Mouse (Mus musculus) neural tube, embryonic 11.5 days (tissue): ENCODE measurements around the gene Papln. TPM values are rescaled to one million over a fixed set of nuclear protein-coding genes. Genes with fewer than 3 reads are reported as not detected.

Experiments used
- ATAC-seq: fragments of 200-750 bp; cut with Nextera tagmentation; 2 replicates; pipeline ENCODE4 v1.8.0; 2017; ENCODE audit warnings: moderate number of reproducible peaks, mild to moderate bottlenecking, moderate TSS enrichment, moderate library complexity; ENCODE audit not compliant: insufficient read depth, low FRiP score, low TSS enrichment
- DNase-seq: peaks from one replicate; pipeline ENCODE4 v3.0.0-alpha.2; 2015; ENCODE audit warnings: low spot score
- H3K27ac ChIP-seq: fragments of 300-500 bp; sonication (generic); 2 replicates; pipeline ENCODE4 v1.5.1; 2014; ENCODE audit warnings: low read depth, mild to moderate bottlenecking, low read length
- H3K27me3 ChIP-seq: fragments of 300-500 bp; sonication (generic); 2 replicates; pipeline ENCODE4 v1.6.1; 2014; ENCODE audit warnings: mild to moderate bottlenecking, low read length, mixed read lengths; ENCODE audit not compliant: control insufficient read depth, insufficient read depth
- H3K36me3 ChIP-seq: fragments of 300-500 bp; sonication (generic); 2 replicates; pipeline ENCODE4 v1.6.1; 2014; ENCODE audit warnings: mild to moderate bottlenecking, low read length, moderate library complexity, mixed read lengths; ENCODE audit not compliant: control insufficient read depth, insufficient read depth
- H3K4me1 ChIP-seq: fragments of 300-500 bp; sonication (generic); 2 replicates; pipeline ENCODE4 v1.6.1; 2014; ENCODE audit warnings: low read length, mixed read lengths; ENCODE audit not compliant: control insufficient read depth, insufficient read depth
- H3K4me2 ChIP-seq: fragments of 300-500 bp; sonication (generic); 2 replicates; pipeline ENCODE4 v1.6.1; 2014; ENCODE audit warnings: low read depth, mild to moderate bottlenecking, moderate library complexity
- H3K4me3 ChIP-seq: fragments of 300-500 bp; sonication (generic); 2 replicates; pipeline ENCODE4 v1.5.1; 2014; ENCODE audit warnings: low read depth, low read length
- H3K9ac ChIP-seq: fragments of 300-500 bp; sonication (generic); 2 replicates; pipeline ENCODE4 v1.6.1; 2014; ENCODE audit warnings: mild to moderate bottlenecking, low read length
- H3K9me3 ChIP-seq: fragments of 300-500 bp; sonication (generic); 2 replicates; pipeline ENCODE4 v1.6.1; 2016; ENCODE audit warnings: low read length; ENCODE audit not compliant: control insufficient read depth
- WGBS: fragments of 180-500 bp; shearing (Covaris S2); extraction: QIAGEN DNeasy Blood & Tissue Kit; methylation state at CpG from one replicate; pipeline ENCODE4 v1.1.7; 2014; 5-methylcytosine and 5-hydroxymethylcytosine counted together
- polyA plus RNA-seq: library from polyadenylated mRNA; unstranded; fragments of >200 nt; fragmentation: Nextera tagmentation; extraction: Ambion mirVana; gene quantifications from 2 replicates; pipeline ENCODE4 v1.2.1, GENCODE M21; 2014

The Papln gene
- polyA plus RNA-seq, 1 experiment from 2014 or later, result 0.07 TPM

DNA sequence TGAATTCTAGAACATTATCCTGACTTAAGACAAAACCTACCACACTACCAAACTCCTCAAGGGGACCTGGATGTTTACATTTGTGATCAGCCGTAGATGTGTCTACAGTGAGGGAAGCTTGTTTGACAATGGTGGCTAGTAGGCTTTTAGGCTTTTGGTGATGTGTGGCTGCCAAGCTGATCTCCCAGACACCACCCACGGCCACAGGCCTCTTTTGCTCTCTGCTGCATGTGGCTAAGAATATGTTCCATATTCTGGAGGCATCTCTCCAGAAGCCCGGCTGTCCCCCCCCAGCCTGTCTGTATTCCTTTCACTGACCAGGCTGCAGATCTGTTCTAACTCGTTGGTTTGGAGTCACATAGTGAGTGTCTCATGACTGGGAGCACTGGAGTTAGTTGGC is 27.3 kb downstream of the Papln start:
- peaks cover 5% of the 10 kb centered on the region; the same call in 1 of the 2 replicates for H3K36me3 ChIP-seq
- H3K9me3 ChIP-seq, result no peaks in the 10 kb centered on the region
- no peak overlapping the region for H3K4me2 ChIP-seq
- no peak overlapping the region for H3K27ac ChIP-seq
- no peak for DNase-seq
- 86% methylated on average over 4 of the region's 4 CpGs for WGBS
- H3K27me3 ChIP-seq, result no peaks in the 10 kb centered on the region
- no peaks in the 10 kb centered on the region for H3K4me1 ChIP-seq
- no peak for ATAC-seq
- H3K4me3 ChIP-seq, result no peak overlapping the region
- H3K9ac ChIP-seq, result no peak overlapping the region

- H3K9me3 ChIP-seq, result no peaks in the 10 kb centered on the region
- H3K4me2 ChIP-seq, result no peak overlapping the region
- ATAC-seq, result no peak
- no peak for DNase-seq
- WGBS, result 84% methylated on average over 10 of the region's 10 CpGs
- H3K36me3 ChIP-seq, result peaks cover 5% of the 10 kb centered on the region; the same call in 1 of the 2 replicates
- H3K4me1 ChIP-seq, result no peaks in the 10 kb centered on the region
- H3K27ac ChIP-seq, result no peak overlapping the region
- no peak overlapping the region for H3K9ac ChIP-seq
- H3K27me3 ChIP-seq, result no peaks in the 10 kb centered on the region
- H3K4me3 ChIP-seq, result no peak overlapping the region
Measured at GRCm38 (mm10) chr12:83791737-83792136, 28.3 kb downstream of the Papln start.

GRCm38 (mm10) chr12:83792706-83793410 is 29.4 kb downstream of the Papln start:
- H3K9me3 ChIP-seq, result no peaks in the 10 kb centered on the region
- WGBS, result 69% methylated on average over 10 of the region's 10 CpGs
- no peaks in the 10 kb centered on the region for H3K4me1 ChIP-seq
- H3K9ac ChIP-seq, result no peak overlapping the region
- no peak overlapping the region for H3K27ac ChIP-seq
- H3K36me3 ChIP-seq, result peaks cover 5% of the 10 kb centered on the region; the same call in 1 of the 2 replicates
- H3K27me3 ChIP-seq, result no peaks in the 10 kb centered on the region
- no peak for ATAC-seq
- no peak for DNase-seq
- no peak overlapping the region for H3K4me2 ChIP-seq
- H3K4me3 ChIP-seq, result no peak overlapping the region

- Histone ChIP-seq H3K36me3 (peaks cover 9% of the 10 kb centered on the region), H3K27me3 (no peaks in the 10 kb centered on the region)
Measured at GRCm38 (mm10) chr12:83795051-83795450, 31.6 kb downstream of the Papln start.

GRCm38 (mm10) chr12:83795586-83795985 is 32.2 kb downstream of the Papln start:
- Histone ChIP-seq H3K9me3 (no peaks in the 10 kb centered on the region), H3K9ac (no peak overlapping the region), H3K27ac (no peak overlapping the region), H3K4me3 (no peak overlapping the region), H3K4me1 (no peaks in the 10 kb centered on the region), H3K27me3 (no peaks in the 10 kb centered on the region), H3K36me3 (peaks cover 11% of the 10 kb centered on the region), H3K4me2 (no peak overlapping the region)
- ATAC-seq (no peak), DNase-seq (no peak)
- WGBS, result 90% methylated on average over 7 of the region's 7 CpGs

More at GRCm38 (mm10) chr12:83795051-83795450, 31.6 kb downstream of the Papln start:
- H3K9me3 ChIP-seq, result no peaks in the 10 kb centered on the region
- H3K4me2 ChIP-seq, result no peak overlapping the region
- H3K4me3 ChIP-seq, result no peak overlapping the region
- no peak overlapping the region for H3K27ac ChIP-seq
- no peak overlapping the region for H3K9ac ChIP-seq
- WGBS, result 71% methylated on average over 2 of the region's 2 CpGs
- ATAC-seq, result no peak
- no peak for DNase-seq
- no peaks in the 10 kb centered on the region for H3K4me1 ChIP-seq

GRCm38 (mm10) chr12:83798313-83798712 is 34.9 kb downstream of the Papln start:
- Histone ChIP-seq H3K27ac (no peak overlapping the region), H3K27me3 (no peaks in the 10 kb centered on the region), H3K4me1 (no peaks in the 10 kb centered on the region), H3K9me3 (no peaks in the 10 kb centered on the region), H3K4me2 (no peak overlapping the region), H3K36me3 (peaks cover 8% of the 10 kb centered on the region), H3K9ac (no peak overlapping the region), H3K4me3 (no peak overlapping the region)
- DNase-seq (no peak), ATAC-seq (no peak)
- WGBS, result 91% methylated on average over 5 of the region's 5 CpGs

DNA sequence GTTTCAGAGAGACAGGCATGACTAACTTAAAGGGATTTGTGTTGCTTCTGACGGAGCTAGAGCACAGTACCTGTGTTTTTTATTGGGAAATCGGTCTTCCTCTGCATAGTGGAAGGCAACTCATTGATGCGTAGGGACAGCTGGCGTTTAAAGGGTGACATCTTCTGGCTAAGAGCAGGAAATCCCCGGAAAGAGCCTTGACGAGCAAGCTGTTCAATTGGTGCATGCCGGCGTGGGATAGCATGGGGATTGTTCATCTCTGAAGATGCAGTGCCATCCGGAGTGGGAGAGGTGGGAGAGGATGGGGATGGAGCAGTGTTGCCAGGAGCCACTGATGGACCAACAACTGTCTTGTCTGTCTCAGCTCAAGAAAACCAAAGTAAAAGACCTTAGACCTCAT is 37.5 kb downstream of the Papln start:
- ATAC-seq (no peak), DNase-seq (no peak)
- H3K27ac ChIP-seq, result no peak overlapping the region
- no peaks in the 10 kb centered on the region for H3K9me3 ChIP-seq
- H3K36me3 ChIP-seq, result peaks cover 20% of the 10 kb centered on the region
- H3K4me2 ChIP-seq, result no peak overlapping the region
- WGBS, result 68% methylated on average over 9 of the region's 9 CpGs
- H3K9ac ChIP-seq, result no peak overlapping the region
- H3K27me3 ChIP-seq, result no peaks in the 10 kb centered on the region
- H3K4me3 ChIP-seq, result no peak overlapping the region
- H3K4me1 ChIP-seq, result no peaks in the 10 kb centered on the region

DNA sequence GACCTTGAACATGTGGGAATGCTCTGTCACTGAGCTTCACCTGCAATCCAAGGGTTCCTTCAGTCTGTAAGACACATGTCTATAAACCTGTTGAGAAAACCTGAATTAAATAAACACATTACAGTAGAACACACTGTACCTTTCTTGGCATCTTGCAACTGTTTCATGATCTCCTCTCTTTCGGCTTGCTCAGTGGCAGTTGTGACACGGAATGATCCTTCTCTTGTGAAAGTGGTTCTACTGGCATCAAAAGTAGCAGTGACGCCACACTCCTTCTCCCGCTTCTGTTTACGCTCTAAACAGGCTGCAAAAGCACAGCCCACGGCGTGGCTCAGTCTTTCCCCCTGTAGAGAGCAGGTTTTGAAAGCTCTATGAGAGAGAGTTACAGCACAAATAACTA is 40.2 kb downstream of the Papln start:
- H3K9ac ChIP-seq, result no peak overlapping the region
- no peaks in the 10 kb centered on the region for H3K4me1 ChIP-seq
- H3K9me3 ChIP-seq, result no peaks in the 10 kb centered on the region
- H3K27ac ChIP-seq, result no peak overlapping the region
- no peaks in the 10 kb centered on the region for H3K27me3 ChIP-seq
- H3K36me3 ChIP-seq, result peaks cover 29% of the 10 kb centered on the region
- ATAC-seq, result no peak
- H3K4me3 ChIP-seq, result no peak overlapping the region
- 98% methylated on average over 7 of the region's 7 CpGs for WGBS
- no peak for DNase-seq
- H3K4me2 ChIP-seq, result no peak overlapping the region

- H3K4me2 ChIP-seq, result no peak overlapping the region
- peaks cover 1% of the 10 kb centered on the region; the same call in 1 of the 2 replicates for H3K36me3 ChIP-seq
- H3K27me3 ChIP-seq, result no peaks in the 10 kb centered on the region
- no peak overlapping the region for H3K9ac ChIP-seq
- no peaks in the 10 kb centered on the region for H3K9me3 ChIP-seq
- H3K27ac ChIP-seq, result no peak overlapping the region
- no peak overlapping the region for H3K4me3 ChIP-seq
- no peaks in the 10 kb centered on the region for H3K4me1 ChIP-seq
- WGBS, result 96% methylated on average over 3 of the region's 3 CpGs
- DNase-seq (no peak), ATAC-seq (no peak)
Measured at GRCm38 (mm10) chr12:83811901-83812300, 48.5 kb downstream of the Papln start.
